Mouse (Mus musculus): ENCODE results near the gene C2cd3. TPM values are rescaled to one million over a fixed set of nuclear protein-coding genes. Genes with fewer than 3 reads are reported as not detected.

C2cd3 gene
- polyA plus RNA-seq, 1 experiment from 2014 or later = 14.5 TPM

GRCm38 (mm10) chr7:100390166-100390565, 18.1 kb downstream of the C2cd3 start:
- no peak overlapping the region for H3K4me2 ChIP-seq (ENCODE audit: low read depth, low read length)
- H3K36me3 ChIP-seq (ENCODE audit: control insufficient read depth, insufficient read depth) = peaks cover 11% of the 10 kb centered on the region; the same call in 1 of the 2 replicates
- no peak for ATAC-seq (replicated peaks; ENCODE audit: extremely low read depth, insufficient read depth, low FRiP score)
- H3K9ac ChIP-seq (ENCODE audit: low read length) = no peak overlapping the region
- no peaks in the 10 kb centered on the region for H3K4me1 ChIP-seq (ENCODE audit: control insufficient read depth, insufficient read depth, low read length)
- H3K9me3 ChIP-seq (replicated peaks; ENCODE audit: control insufficient read depth, low read length) = no peaks in the 10 kb centered on the region
- H3K27me3 ChIP-seq (ENCODE audit: control insufficient read depth, insufficient read depth, low read length) = no peaks in the 10 kb centered on the region
- H3K4me3 ChIP-seq (ENCODE audit: low read length) = no peak overlapping the region
- no peak overlapping the region for H3K27ac ChIP-seq (ENCODE audit: low read length)
- 77% methylated on average over 8 of the region's 8 CpGs for WGBS

- 72% methylated on average over 2 of the region's 2 CpGs for WGBS
- Histone ChIP-seq H3K27ac (ENCODE audit: low read length) (no peak overlapping the region), H3K9me3 (replicated peaks; ENCODE audit: control insufficient read depth, low read length) (no peaks in the 10 kb centered on the region), H3K4me1 (ENCODE audit: control insufficient read depth, insufficient read depth, low read length) (no peaks in the 10 kb centered on the region), H3K27me3 (ENCODE audit: control insufficient read depth, insufficient read depth, low read length) (no peaks in the 10 kb centered on the region), H3K4me3 (ENCODE audit: low read length) (no peak overlapping the region), H3K4me2 (ENCODE audit: low read depth, low read length) (no peak overlapping the region), H3K36me3 (ENCODE audit: control insufficient read depth, insufficient read depth) (peaks cover 13% of the 10 kb centered on the region; the same call in 1 of the 2 replicates), H3K9ac (ENCODE audit: low read length) (no peak overlapping the region)
- ATAC-seq (replicated peaks; ENCODE audit: extremely low read depth, insufficient read depth, low FRiP score) = no peak
Measured at GRCm38 (mm10) chr7:100392265-100392664, 20.2 kb downstream of the C2cd3 start.

- ATAC-seq (replicated peaks; ENCODE audit: extremely low read depth, insufficient read depth, low FRiP score) = peak; percentile 70; the same call in 1 of the 2 replicates
- no peak overlapping the region for H3K4me2 ChIP-seq (ENCODE audit: low read depth, low read length)
- no peak overlapping the region for H3K9ac ChIP-seq (ENCODE audit: low read length)
- peak overlapping the region; percentile 42 for H3K27ac ChIP-seq (ENCODE audit: low read length)
- no peak overlapping the region for H3K4me3 ChIP-seq (ENCODE audit: low read length)
- H3K9me3 ChIP-seq (replicated peaks; ENCODE audit: control insufficient read depth, low read length) = no peaks in the 10 kb centered on the region
- peaks cover 13% of the 10 kb centered on the region for H3K36me3 ChIP-seq (ENCODE audit: control insufficient read depth, insufficient read depth)
- H3K27me3 ChIP-seq (ENCODE audit: control insufficient read depth, insufficient read depth, low read length) = no peaks in the 10 kb centered on the region
- 49% methylated on average over 8 of the region's 8 CpGs for WGBS
- H3K4me1 ChIP-seq (ENCODE audit: control insufficient read depth, insufficient read depth, low read length) = peaks cover 6% of the 10 kb centered on the region; the same call in 1 of the 2 replicates
Measured at GRCm38 (mm10) chr7:100399231-100399913, 27.3 kb downstream of the C2cd3 start.

GRCm38 (mm10) chr7:100400899-100401539, 29.0 kb downstream of the C2cd3 start:
- no peak overlapping the region for H3K4me2 ChIP-seq (ENCODE audit: low read depth, low read length)
- no peak overlapping the region for H3K27ac ChIP-seq (ENCODE audit: low read length)
- peaks cover 19% of the 10 kb centered on the region for H3K36me3 ChIP-seq (ENCODE audit: control insufficient read depth, insufficient read depth)
- ATAC-seq (replicated peaks; ENCODE audit: extremely low read depth, insufficient read depth, low FRiP score) = no peak
- 72% methylated on average over 4 of the region's 4 CpGs for WGBS
- H3K9ac ChIP-seq (ENCODE audit: low read length) = no peak overlapping the region
- H3K9me3 ChIP-seq (replicated peaks; ENCODE audit: control insufficient read depth, low read length) = no peaks in the 10 kb centered on the region
- H3K4me1 ChIP-seq (ENCODE audit: control insufficient read depth, insufficient read depth, low read length) = peaks cover 6% of the 10 kb centered on the region; the same call in 1 of the 2 replicates
- H3K4me3 ChIP-seq (ENCODE audit: low read length) = no peak overlapping the region
- no peaks in the 10 kb centered on the region for H3K27me3 ChIP-seq (ENCODE audit: control insufficient read depth, insufficient read depth, low read length)

- no peak for ATAC-seq (replicated peaks; ENCODE audit: extremely low read depth, insufficient read depth, low FRiP score)
- Histone ChIP-seq H3K4me3 (ENCODE audit: low read length) (no peak overlapping the region), H3K36me3 (ENCODE audit: control insufficient read depth, insufficient read depth) (peaks cover 30% of the 10 kb centered on the region), H3K4me1 (ENCODE audit: control insufficient read depth, insufficient read depth, low read length) (peaks cover 6% of the 10 kb centered on the region; the same call in 1 of the 2 replicates), H3K27me3 (ENCODE audit: control insufficient read depth, insufficient read depth, low read length) (no peaks in the 10 kb centered on the region), H3K9me3 (replicated peaks; ENCODE audit: control insufficient read depth, low read length) (no peaks in the 10 kb centered on the region), H3K27ac (ENCODE audit: low read length) (no peak overlapping the region), H3K9ac (ENCODE audit: low read length) (no peak overlapping the region), H3K4me2 (ENCODE audit: low read depth, low read length) (no peak overlapping the region)
- 83% methylated on average over 4 of the region's 4 CpGs for WGBS
Measured at GRCm38 (mm10) chr7:100402715-100403114, 30.7 kb downstream of the C2cd3 start.

- ATAC-seq (replicated peaks; ENCODE audit: extremely low read depth, insufficient read depth, low FRiP score) = no peak
- 93% methylated on average over 5 of the region's 5 CpGs for WGBS
- H3K4me1 ChIP-seq (ENCODE audit: control insufficient read depth, insufficient read depth, low read length) = no peaks in the 10 kb centered on the region
- H3K9me3 ChIP-seq (replicated peaks; ENCODE audit: control insufficient read depth, low read length) = no peaks in the 10 kb centered on the region
- H3K4me3 ChIP-seq (ENCODE audit: low read length) = no peak overlapping the region
- no peak overlapping the region for H3K4me2 ChIP-seq (ENCODE audit: low read depth, low read length)
- no peak overlapping the region for H3K9ac ChIP-seq (ENCODE audit: low read length)
- peaks cover 42% of the 10 kb centered on the region for H3K36me3 ChIP-seq (ENCODE audit: control insufficient read depth, insufficient read depth)
- no peaks in the 10 kb centered on the region for H3K27me3 ChIP-seq (ENCODE audit: control insufficient read depth, insufficient read depth, low read length)
- no peak overlapping the region for H3K27ac ChIP-seq (ENCODE audit: low read length)
Measured at GRCm38 (mm10) chr7:100407677-100408076, 35.6 kb downstream of the C2cd3 start.

- H3K4me1 ChIP-seq (ENCODE audit: control insufficient read depth, insufficient read depth, low read length) = no peaks in the 10 kb centered on the region
- H3K9ac ChIP-seq (ENCODE audit: low read length) = no peak overlapping the region
- H3K27ac ChIP-seq (ENCODE audit: low read length) = no peak overlapping the region
- H3K9me3 ChIP-seq (replicated peaks; ENCODE audit: control insufficient read depth, low read length) = no peaks in the 10 kb centered on the region
- H3K4me3 ChIP-seq (ENCODE audit: low read length) = no peak overlapping the region
- no peak for ATAC-seq (replicated peaks; ENCODE audit: extremely low read depth, insufficient read depth, low FRiP score)
- H3K27me3 ChIP-seq (ENCODE audit: control insufficient read depth, insufficient read depth, low read length) = no peaks in the 10 kb centered on the region
- H3K4me2 ChIP-seq (ENCODE audit: low read depth, low read length) = no peak overlapping the region
- peaks cover 40% of the 10 kb centered on the region for H3K36me3 ChIP-seq (ENCODE audit: control insufficient read depth, insufficient read depth)
- WGBS = 86% methylated on average over 4 of the region's 4 CpGs
Measured at GRCm38 (mm10) chr7:100408684-100409083, 36.7 kb downstream of the C2cd3 start.

GRCm38 (mm10) chr7:100425795-100426194, 53.8 kb downstream of the C2cd3 start:
- no peaks in the 10 kb centered on the region for H3K27me3 ChIP-seq (ENCODE audit: control insufficient read depth, insufficient read depth, low read length)
- no peaks in the 10 kb centered on the region for H3K9me3 ChIP-seq (replicated peaks; ENCODE audit: control insufficient read depth, low read length)
- peaks cover 3% of the 10 kb centered on the region; the same call in 1 of the 2 replicates for H3K4me1 ChIP-seq (ENCODE audit: control insufficient read depth, insufficient read depth, low read length)
- H3K36me3 ChIP-seq (ENCODE audit: control insufficient read depth, insufficient read depth) = peaks cover 42% of the 10 kb centered on the region
- H3K27ac ChIP-seq (ENCODE audit: low read length) = no peak overlapping the region
- no peak for ATAC-seq (replicated peaks; ENCODE audit: extremely low read depth, insufficient read depth, low FRiP score)
- 89% methylated on average over 3 of the region's 3 CpGs for WGBS
- no peak overlapping the region for H3K9ac ChIP-seq (ENCODE audit: low read length)
- no peak overlapping the region for H3K4me3 ChIP-seq (ENCODE audit: low read length)
- no peak overlapping the region for H3K4me2 ChIP-seq (ENCODE audit: low read depth, low read length)

- Histone ChIP-seq H3K27ac (ENCODE audit: low read length) (no peak overlapping the region), H3K4me3 (ENCODE audit: low read length) (no peak overlapping the region), H3K36me3 (ENCODE audit: control insufficient read depth, insufficient read depth) (peaks cover 49% of the 10 kb centered on the region), H3K4me1 (ENCODE audit: control insufficient read depth, insufficient read depth, low read length) (peaks cover 4% of the 10 kb centered on the region; the same call in 1 of the 2 replicates), H3K27me3 (ENCODE audit: control insufficient read depth, insufficient read depth, low read length) (no peaks in the 10 kb centered on the region), H3K4me2 (ENCODE audit: low read depth, low read length) (no peak overlapping the region), H3K9ac (ENCODE audit: low read length) (no peak overlapping the region), H3K9me3 (replicated peaks; ENCODE audit: control insufficient read depth, low read length) (no peaks in the 10 kb centered on the region)
- WGBS = 43% methylated on average over 3 of the region's 3 CpGs
- no peak for ATAC-seq (replicated peaks; ENCODE audit: extremely low read depth, insufficient read depth, low FRiP score)
Measured at GRCm38 (mm10) chr7:100429102-100429501, 57.1 kb downstream of the C2cd3 start.
